Mouse (Mus musculus): ENCODE results near the gene Tbl1xr1. TPM values are rescaled to one million over a fixed set of nuclear protein-coding genes. Genes with fewer than 3 reads are reported as not detected.

Tbl1xr1 gene
- total and polyA plus RNA-seq, 2 experiments from 2014 or later, result 7.5 to 44.9 TPM

DNA sequence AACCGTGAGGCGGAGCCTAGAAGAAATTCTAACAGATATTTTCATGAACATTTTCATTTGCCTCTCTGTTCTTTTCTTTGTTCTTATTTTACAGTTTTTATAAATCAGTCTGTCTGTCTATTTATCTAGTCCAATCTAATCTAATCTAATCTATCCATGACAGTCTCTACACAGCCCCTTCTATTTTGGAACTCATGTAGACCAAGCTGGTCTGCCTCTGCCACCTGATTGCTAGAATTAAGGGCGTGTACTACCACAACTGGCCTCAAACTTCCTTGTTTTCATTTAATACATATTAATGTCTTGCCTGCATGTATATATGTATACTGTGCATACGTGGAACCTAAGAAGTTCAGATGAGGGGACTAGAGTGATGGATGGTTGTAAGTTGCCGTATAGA lies 96.7 kb downstream of the Tbl1xr1 start:
- 85% methylated on average over 5 of the region's 5 CpGs for WGBS
- Histone ChIP-seq H3K4me3 (ENCODE audit: low read depth, low read length) (no peak overlapping the region), H3K4me2 (ENCODE audit: low read depth) (no peak overlapping the region), H3K27me3 (ENCODE audit: insufficient read depth, low read length) (no peaks in the 10 kb centered on the region), H3K9me3 (ENCODE audit: low read length) (no peaks in the 10 kb centered on the region), H3K27ac (ENCODE audit: low read depth, low read length) (no peak overlapping the region), H3K36me3 (ENCODE audit: insufficient read depth) (no peaks in the 10 kb centered on the region), H3K4me1 (ENCODE audit: insufficient read depth) (no peaks in the 10 kb centered on the region), H3K9ac (no peak overlapping the region)
- DNase-seq, result no peak
- no peak for ATAC-seq
- no peak for TF ChIP-seq CTCF (IDR thresholded peaks at IDR 0.05; ENCODE audit: low read depth)

- TF ChIP-seq CTCF (IDR thresholded peaks at IDR 0.05; ENCODE audit: low read depth), result no peak
- DNase-seq (no peak), ATAC-seq (no peak)
- Histone ChIP-seq H3K4me1 (ENCODE audit: insufficient read depth) (no peaks in the 10 kb centered on the region), H3K9ac (no peak overlapping the region), H3K27ac (ENCODE audit: low read depth, low read length) (no peak overlapping the region), H3K27me3 (ENCODE audit: insufficient read depth, low read length) (no peaks in the 10 kb centered on the region), H3K4me2 (ENCODE audit: low read depth) (no peak overlapping the region), H3K4me3 (ENCODE audit: low read depth, low read length) (no peak overlapping the region), H3K9me3 (ENCODE audit: low read length) (no peaks in the 10 kb centered on the region), H3K36me3 (ENCODE audit: insufficient read depth) (no peaks in the 10 kb centered on the region)
- WGBS, result 77% methylated on average over 4 of the region's 4 CpGs
Measured at GRCm38 (mm10) chr3:22174232-22174631, 97.8 kb downstream of the Tbl1xr1 start.

DNA sequence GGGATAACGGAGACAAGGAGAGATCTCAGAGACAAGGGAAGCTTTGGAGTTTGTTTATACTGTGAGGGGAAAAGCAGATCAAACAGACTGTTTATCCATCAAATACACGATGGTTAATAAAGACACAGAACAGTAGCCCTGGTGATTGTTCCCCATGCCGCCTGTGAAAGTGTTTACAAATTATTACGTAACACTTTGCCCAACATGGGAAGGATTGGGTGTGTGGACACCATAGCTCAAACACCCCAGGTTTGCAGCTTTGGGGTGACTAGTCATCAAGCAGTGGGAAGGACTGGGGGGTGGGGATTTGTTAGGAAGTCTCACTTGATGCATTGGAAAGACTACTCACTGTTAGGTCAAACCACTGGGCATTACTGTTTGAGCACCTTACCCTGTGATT lies 103.6 kb downstream of the Tbl1xr1 start:
- Histone ChIP-seq H3K4me1 (ENCODE audit: insufficient read depth) (no peaks in the 10 kb centered on the region), H3K4me3 (ENCODE audit: low read depth, low read length) (no peak overlapping the region), H3K4me2 (ENCODE audit: low read depth) (no peak overlapping the region), H3K9ac (no peak overlapping the region), H3K27ac (ENCODE audit: low read depth, low read length) (no peak overlapping the region), H3K27me3 (ENCODE audit: insufficient read depth, low read length) (no peaks in the 10 kb centered on the region), H3K9me3 (ENCODE audit: low read length) (no peaks in the 10 kb centered on the region), H3K36me3 (ENCODE audit: insufficient read depth) (no peaks in the 10 kb centered on the region)
- TF ChIP-seq CTCF (IDR thresholded peaks at IDR 0.05; ENCODE audit: low read depth), result no peak
- DNase-seq (no peak), ATAC-seq (no peak)
- 79% methylated on average over 4 of the region's 4 CpGs for WGBS

DNA sequence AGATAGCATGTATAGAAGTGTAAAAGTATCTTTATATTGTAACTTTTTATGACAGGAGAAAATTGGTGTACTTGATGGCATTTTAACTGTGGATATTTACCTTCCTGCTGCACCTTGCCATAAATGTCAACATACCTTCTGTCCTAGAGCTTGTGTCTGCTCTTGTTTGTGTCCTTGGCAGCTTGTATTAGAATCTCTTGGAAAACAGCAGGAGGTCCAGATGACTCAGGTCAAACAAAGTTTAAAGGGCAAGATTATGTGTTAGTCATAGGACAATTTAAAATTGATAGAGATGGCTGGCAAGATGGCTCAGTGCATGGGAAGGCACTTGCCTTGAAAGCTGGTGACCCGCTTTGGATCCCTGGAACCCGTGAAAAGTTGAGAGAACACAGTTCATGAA lies 104.6 kb downstream of the Tbl1xr1 start:
- TF ChIP-seq CTCF (IDR thresholded peaks at IDR 0.05; ENCODE audit: low read depth), result no peak
- H3K27ac ChIP-seq (ENCODE audit: low read depth, low read length), result no peak overlapping the region
- H3K27me3 ChIP-seq (ENCODE audit: insufficient read depth, low read length), result no peaks in the 10 kb centered on the region
- no peak for ATAC-seq
- no peaks in the 10 kb centered on the region for H3K4me1 ChIP-seq (ENCODE audit: insufficient read depth)
- 97% methylated on average over 2 of the region's 2 CpGs for WGBS
- no peaks in the 10 kb centered on the region for H3K9me3 ChIP-seq (ENCODE audit: low read length)
- no peak overlapping the region for H3K9ac ChIP-seq
- no peaks in the 10 kb centered on the region for H3K36me3 ChIP-seq (ENCODE audit: insufficient read depth)
- H3K4me3 ChIP-seq (ENCODE audit: low read depth, low read length), result no peak overlapping the region
- no peak for DNase-seq
- no peak overlapping the region for H3K4me2 ChIP-seq (ENCODE audit: low read depth)

GRCm38 (mm10) chr3:22185265-22185664 lies 108.8 kb downstream of the Tbl1xr1 start:
- no peak for ATAC-seq
- 93% methylated on average over 4 of the region's 4 CpGs for WGBS
- no peaks in the 10 kb centered on the region for H3K9me3 ChIP-seq (ENCODE audit: low read length)
- H3K4me3 ChIP-seq (ENCODE audit: low read depth, low read length), result no peak overlapping the region
- no peak for TF ChIP-seq CTCF (IDR thresholded peaks at IDR 0.05; ENCODE audit: low read depth)
- no peak overlapping the region for H3K27ac ChIP-seq (ENCODE audit: low read depth, low read length)
- no peaks in the 10 kb centered on the region for H3K4me1 ChIP-seq (ENCODE audit: insufficient read depth)
- no peak overlapping the region for H3K4me2 ChIP-seq (ENCODE audit: low read depth)
- no peaks in the 10 kb centered on the region for H3K27me3 ChIP-seq (ENCODE audit: insufficient read depth, low read length)
- H3K9ac ChIP-seq, result no peak overlapping the region
- DNase-seq, result no peak
- 0 out of 2 replicates have a peak, but pooled peaks cover 3% of the 10 kb centered on the region for H3K36me3 ChIP-seq (ENCODE audit: insufficient read depth)

- ATAC-seq (peak; percentile 89), DNase-seq (peak; percentile 75)
- Histone ChIP-seq H3K4me3 (ENCODE audit: low read depth, low read length) (no peak overlapping the region), H3K4me2 (ENCODE audit: low read depth) (no peak overlapping the region), H3K9ac (no peak overlapping the region), H3K9me3 (ENCODE audit: low read length) (no peaks in the 10 kb centered on the region), H3K27me3 (ENCODE audit: insufficient read depth, low read length) (no peaks in the 10 kb centered on the region), H3K4me1 (ENCODE audit: insufficient read depth) (no peaks in the 10 kb centered on the region), H3K27ac (ENCODE audit: low read depth, low read length) (no peak overlapping the region), H3K36me3 (ENCODE audit: insufficient read depth) (peaks cover 23% of the 10 kb centered on the region)
- TF ChIP-seq CTCF (IDR thresholded peaks at IDR 0.05; ENCODE audit: low read depth), result peak; percentile 77
Measured at GRCm38 (mm10) chr3:22190498-22190897, 114.0 kb downstream of the Tbl1xr1 start.

GRCm38 (mm10) chr3:22192931-22193330 lies 116.5 kb downstream of the Tbl1xr1 start:
- ATAC-seq, result no peak
- Histone ChIP-seq H3K27me3 (ENCODE audit: insufficient read depth, low read length) (no peaks in the 10 kb centered on the region), H3K4me2 (ENCODE audit: low read depth) (no peak overlapping the region), H3K36me3 (ENCODE audit: insufficient read depth) (peaks cover 29% of the 10 kb centered on the region), H3K9ac (no peak overlapping the region), H3K4me1 (ENCODE audit: insufficient read depth) (no peaks in the 10 kb centered on the region), H3K9me3 (ENCODE audit: low read length) (no peaks in the 10 kb centered on the region), H3K27ac (ENCODE audit: low read depth, low read length) (no peak overlapping the region), H3K4me3 (ENCODE audit: low read depth, low read length) (no peak overlapping the region)
- TF ChIP-seq CTCF (IDR thresholded peaks at IDR 0.05; ENCODE audit: low read depth), result no peak
- 90% methylated on average over 5 of the region's 5 CpGs for WGBS
- DNase-seq, result no peak

Measured in forebrain, postnatal 0 days (tissue).